Mouse (Mus musculus) CH12.LX (cell line): Measurements from ENCODE around the gene Slain1. TPM values are rescaled to one million over a fixed set of nuclear protein-coding genes. Genes with fewer than 3 reads are reported as not detected.
"Not testable (repeated sequence)": the region's sequence is repeated elsewhere in the genome, so short reads cannot be mapped to it uniquely, and the experiment has no call there.

Experiments
- DNase-seq: peaks from one replicate; pipeline ENCODE4 v3.0.0-alpha.2; 2013; ENCODE audit errors: extremely low read depth
- H3K27ac ChIP-seq: 2 replicates; pipeline ENCODE4 v1.5.1; 2012; ENCODE audit warnings: low read depth, mild to moderate bottlenecking, control low read depth, moderate library complexity; ENCODE audit not compliant: insufficient read depth
- H3K27me3 ChIP-seq: replicated peaks from 2 replicates; pipeline ENCODE3; 2012; ENCODE audit warnings: inconsistent platforms
- H3K36me3 ChIP-seq, 2 experiments: replicated peaks in 1 of 2; 2 replicates each; pipeline versions ENCODE3 to v1.6.1; 2012; ENCODE audit warnings: inconsistent platforms in 1 of 2, low read length in 1 of 2, mild to moderate bottlenecking in 1 of 2, mixed read lengths in 1 of 2, moderate library complexity in 1 of 2; ENCODE audit not compliant: control insufficient read depth in 1 of 2, insufficient read depth in 1 of 2
- H3K4me1 ChIP-seq, 2 experiments: 2 replicates each; pipeline ENCODE4 v1.6.1; 2012; ENCODE audit warnings: inconsistent platforms in 1 of 2, moderate library complexity in 1 of 2; ENCODE audit not compliant: insufficient read depth in 2 of 2, control insufficient read depth in 1 of 2
- H3K4me2 ChIP-seq: 2 replicates; pipeline ENCODE4 v1.6.1; 2012; ENCODE audit warnings: low read depth, mild to moderate bottlenecking, control low read depth; ENCODE audit not compliant: poor library complexity, insufficient read depth, severe bottlenecking
- H3K4me3 ChIP-seq, 3 experiments: fragments of 150-350 bp in 1 of 3; sonication (generic) in 1 of 3; replicated peaks in 1 of 3; 2 replicates each; pipeline versions ENCODE3 to v1.5.1; 2011 to 2012; ENCODE audit warnings: low read depth in 2 of 3, low read length in 2 of 3, mild to moderate bottlenecking in 2 of 3, moderate library complexity in 2 of 3, control low read depth in 1 of 3, improper control_type of control experiment in 1 of 3, inconsistent platforms in 1 of 3, mixed read lengths in 1 of 3; ENCODE audit not compliant: poor library complexity in 1 of 3
- H3K79me2 ChIP-seq: replicated peaks from 2 replicates; pipeline ENCODE4 v1.6.1; 2012; ENCODE audit warnings: mild to moderate bottlenecking, moderate library complexity; ENCODE audit not compliant: control insufficient read depth, poor library complexity, insufficient read depth, severe bottlenecking; ENCODE audit errors: extremely low read depth
- H3K9ac ChIP-seq: 2 replicates; pipeline ENCODE4 v1.6.1; 2012; ENCODE audit warnings: low read depth, mild to moderate bottlenecking, control low read depth, moderate library complexity; ENCODE audit not compliant: insufficient read depth
- H3K9me3 ChIP-seq: replicated peaks from 2 replicates; pipeline ENCODE3; 2012; ENCODE audit warnings: low read length, inconsistent platforms, mixed read lengths
- CHD2 ChIP-seq: IDR thresholded peaks from 2 replicates; pipeline ENCODE4 v1.6.1; 2011; ENCODE audit warnings: low read length, improper control_type of control experiment
- E2F4 ChIP-seq: IDR thresholded peaks from 2 replicates; pipeline ENCODE4 v1.6.1; 2011; ENCODE audit warnings: low read depth, low read length, improper control_type of control experiment; ENCODE audit not compliant: insufficient replicate concordance
- EP300 ChIP-seq: IDR thresholded peaks from 2 replicates; pipeline ENCODE4 v1.6.1; 2011; ENCODE audit warnings: low read length, improper control_type of control experiment
- HCFC1 ChIP-seq: IDR thresholded peaks from 2 replicates; pipeline ENCODE4 v1.6.1; 2012; ENCODE audit warnings: low read depth, mild to moderate bottlenecking, inconsistent platforms, low read length, improper control_type of control experiment
- IRF4 ChIP-seq: IDR thresholded peaks from 2 replicates; pipeline ENCODE4 v1.6.1; 2014; ENCODE audit warnings: low read depth, mild to moderate bottlenecking, inconsistent platforms, low read length, improper control_type of control experiment
- MEF2A ChIP-seq: IDR thresholded peaks from 2 replicates; pipeline ENCODE4 v1.6.1; 2014; ENCODE audit warnings: low read depth, mild to moderate bottlenecking, inconsistent platforms, low read length, improper control_type of control experiment, borderline replicate concordance
- NELFE ChIP-seq: IDR thresholded peaks from 2 replicates; pipeline ENCODE4 v1.6.1; 2011; ENCODE audit warnings: low read depth, low read length, improper control_type of control experiment
- RAD21 ChIP-seq: IDR thresholded peaks from 2 replicates; pipeline ENCODE4 v1.6.1; 2011; ENCODE audit warnings: low read depth, mild to moderate bottlenecking, low read length, improper control_type of control experiment, moderate library complexity
- SIN3A ChIP-seq: IDR thresholded peaks from 2 replicates; pipeline ENCODE4 v1.6.1; 2012; ENCODE audit warnings: low read length, improper control_type of control experiment, inconsistent platforms
- SMC3 ChIP-seq: IDR thresholded peaks from 2 replicates; pipeline ENCODE4 v1.6.1; 2011; ENCODE audit warnings: low read depth, low read length, improper control_type of control experiment
- TCF12 ChIP-seq: IDR thresholded peaks from 2 replicates; pipeline ENCODE4 v1.6.1; 2014; ENCODE audit warnings: low read depth, mild to moderate bottlenecking, inconsistent platforms, low read length, improper control_type of control experiment
- ZC3H11A ChIP-seq: IDR thresholded peaks from 2 replicates; pipeline ENCODE4 v1.6.1; 2012; ENCODE audit warnings: low read depth, mild to moderate bottlenecking, inconsistent platforms, low read length, improper control_type of control experiment
- ZKSCAN1 ChIP-seq: IDR thresholded peaks from 2 replicates; pipeline ENCODE4 v1.6.1; 2012; ENCODE audit warnings: low read depth, inconsistent platforms, low read length, improper control_type of control experiment, borderline replicate concordance
- ZMIZ1 ChIP-seq: IDR thresholded peaks from 2 replicates; pipeline ENCODE4 v1.6.1; 2012; ENCODE audit warnings: low read depth, mild to moderate bottlenecking, inconsistent platforms, low read length, improper control_type of control experiment
- dilution Hi-C: fragments of 300-500 bp; cut with MboI; formaldehyde crosslinking; loops from 2 replicates; pipeline ENCODE4 v1.14.3; 2020; ENCODE audit warnings: low sequenced_read_pairs; ENCODE audit not compliant: extremely low pct_unique_long_range_greater_than_20kb, extremely low pct_ligation_motif_present
- in situ Hi-C: fragments of 300-500 bp; cut with MboI; formaldehyde crosslinking; loops from 3 replicates; pipeline ENCODE4 v1.14.3; 2019; ENCODE audit warnings: low sequenced_read_pairs, low pct_ligation_motif_present, low pct_unique_long_range_greater_than_20kb, mixed read lengths
- polyA plus RNA-seq: library from polyadenylated mRNA; unstranded; fragments of >175 nt; gene quantifications from 2 replicates; pipeline ENCODE4 v1.2.1, GENCODE M21; 2012; ENCODE audit warnings: low read depth; ENCODE audit not compliant: insufficient read length
- total RNA-seq, 2 experiments: library from RNA; depleted of rRNA; stranded (reverse); fragments of 300-350 nt in 1 of 2; fragments of >200 nt in 1 of 2; gene quantifications; 2 replicates each; pipeline ENCODE4 v1.2.3; 2012 to 2014

Slain1 gene
- total and polyA plus RNA-seq, 3 experiments, result 13.1 to 15.9 (median 13.6) TPM

DNA sequence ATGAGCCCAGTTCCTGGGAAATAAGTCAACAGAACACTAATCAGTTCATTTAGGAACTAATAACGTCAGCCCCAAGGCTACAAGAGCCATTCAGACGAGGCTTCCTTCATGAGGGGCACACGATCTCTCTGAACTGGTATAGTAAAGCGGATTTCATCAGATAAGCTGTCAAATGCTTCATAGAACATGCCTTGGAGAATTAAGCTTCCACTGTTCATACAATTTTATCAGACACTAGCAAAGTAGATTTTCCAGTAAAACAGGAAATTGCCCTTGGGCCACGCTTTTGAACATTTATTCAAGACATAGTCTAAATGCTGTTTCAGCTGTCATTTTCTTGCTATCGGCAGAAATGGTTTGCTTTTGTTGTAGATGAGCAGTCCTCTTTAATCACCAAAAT lies 97.3 kb downstream of the Slain1 start:
- Histone ChIP-seq H3K79me2 (no peaks in the 10 kb centered on the region), H3K27me3 (no peaks in the 10 kb centered on the region), H3K9ac (no peak overlapping the region), H3K9me3 (no peaks in the 10 kb centered on the region), H3K4me3 (no peak overlapping the region), H3K4me2 (no peak overlapping the region), H3K27ac (no peak overlapping the region)
- dilution Hi-C loops (no loop called here), in situ Hi-C loops (no loop called here)
- DNase-seq, result no peak
- TF ChIP-seq RAD21 (no peak), SIN3A (no peak), ZC3H11A (no peak), MEF2A (no peak), E2F4 (no peak), NELFE (no peak), CHD2 (no peak), TCF12 (no peak), EP300 (no peak), HCFC1 (no peak), IRF4 (no peak), ZKSCAN1 (no peak)
- TF ChIP-seq, all 38 proteins: peak for 0
- H3K4me1 ChIP-seq, result no peaks in the 10 kb centered on the region
- H3K36me3 ChIP-seq, result no peaks in the 10 kb centered on the region

DNA sequence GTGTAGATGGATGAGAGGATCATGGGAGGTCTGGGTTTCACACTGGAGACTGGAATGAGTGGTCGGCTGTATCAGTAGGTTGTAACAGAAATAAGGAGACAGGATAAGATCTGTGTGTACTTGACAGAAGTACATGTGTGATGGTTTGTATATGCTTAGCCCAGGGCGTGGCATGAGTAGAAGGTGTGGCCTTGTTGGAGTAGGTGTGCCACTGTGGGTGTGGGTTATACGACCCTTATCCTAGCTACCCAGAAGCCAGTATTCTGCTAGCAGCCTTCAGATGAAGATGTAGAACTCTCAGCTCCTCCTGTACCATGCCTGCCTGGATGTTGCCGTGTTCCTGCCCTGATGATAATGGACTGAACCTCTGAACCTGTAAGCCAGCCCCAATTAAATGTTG lies 100.6 kb downstream of the Slain1 start:
- H3K36me3 ChIP-seq, H3K4me1 ChIP-seq, H3K79me2 ChIP-seq, H3K4me2 ChIP-seq, dilution Hi-C loops, H3K27ac ChIP-seq, H3K9me3 ChIP-seq, H3K27me3 ChIP-seq, H3K9ac ChIP-seq, in situ Hi-C loops, DNase-seq, H3K4me3 ChIP-seq: not testable (repeated sequence)

DNA sequence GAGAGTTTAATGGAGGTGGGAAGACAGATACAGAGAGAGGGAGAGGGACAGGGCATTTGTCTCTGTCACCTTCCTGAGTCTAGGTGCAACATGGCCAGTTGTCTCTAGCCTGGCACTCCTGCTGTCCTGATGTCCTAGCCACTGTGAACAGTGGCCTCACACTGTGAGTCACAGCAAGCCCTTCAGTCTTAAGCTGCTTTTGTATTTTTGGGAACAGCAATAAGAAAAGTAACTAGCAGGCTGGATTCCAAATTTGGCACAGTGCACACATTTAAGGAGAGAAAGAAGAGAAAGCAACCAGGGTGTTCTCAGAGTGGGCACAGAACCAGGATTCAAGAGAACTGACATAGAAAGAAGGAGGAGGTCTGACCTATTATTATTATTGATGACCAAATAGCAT lies 101.4 kb downstream of the Slain1 start:
- no peak for TF ChIP-seq NELFE
- no peak for TF ChIP-seq SMC3
- TF ChIP-seq ZMIZ1, result no peak
- Histone ChIP-seq H3K27me3 (no peaks in the 10 kb centered on the region), H3K4me2 (no peak overlapping the region), H3K4me1 (no peaks in the 10 kb centered on the region), H3K27ac (no peak overlapping the region), H3K79me2 (no peaks in the 10 kb centered on the region), H3K9ac (no peak overlapping the region), H3K4me3 (no peak overlapping the region), H3K9me3 (no peaks in the 10 kb centered on the region), H3K36me3 (no peaks in the 10 kb centered on the region)
- DNase-seq, result no peak
- dilution Hi-C loops (no loop called here), in situ Hi-C loops (no loop called here)
